Mouse (Mus musculus) embryonic fibroblast, embryonic 13.5 days (primary cell): Measurements from ENCODE around the gene Rbks.

Source experiments
- CTCF ChIP-seq: IDR thresholded peaks from 2 replicates; pipeline ENCODE4 v1.5.1; 2011; ENCODE audit warnings: mild to moderate bottlenecking, control low read depth, low read length, moderate library complexity, borderline replicate concordance; ENCODE audit not compliant: insufficient read depth
- POLR2A ChIP-seq: IDR thresholded peaks from 2 replicates; pipeline ENCODE4 v1.6.1; 2011; ENCODE audit warnings: low read depth, mild to moderate bottlenecking, control low read depth, low read length, moderate library complexity

GRCm38 (mm10) chr5:31601162-31601722, 96.2 kb downstream of the Rbks start:
- TF ChIP-seq CTCF = no peak
- TF ChIP-seq POLR2A = no peak
